Mouse (Mus musculus) cerebellum, adult 2 months (tissue): ENCODE results near the gene Agrp. TPM values are rescaled to one million over a fixed set of nuclear protein-coding genes. Genes with fewer than 3 reads are reported as not detected.
A peak's percentile ranks its signal among the peaks of the same experiment; 100 is the strongest.
"Not testable (repeated sequence)": the region's sequence is repeated elsewhere in the genome, so short reads cannot be mapped to it uniquely, and the experiment has no call there.

Experiments used
- DNase-seq, 2 experiments: peaks; one replicate each; pipeline ENCODE4 v3.0.0; 2021
- H3K27ac ChIP-seq: fragments of 200-500 bp; 2 replicates; pipeline ENCODE4 v1.5.1; 2012; ENCODE audit warnings: low read length, control low read depth, inconsistent platforms; ENCODE audit not compliant: insufficient read depth
- H3K27me3 ChIP-seq: fragments of 200-500 bp; 2 replicates; pipeline ENCODE4 v1.6.1; 2012; ENCODE audit warnings: inconsistent platforms, mild to moderate bottlenecking, low read length, moderate library complexity; ENCODE audit not compliant: control insufficient read depth, insufficient read depth
- H3K4me1 ChIP-seq: fragments of 200-500 bp; 2 replicates; pipeline ENCODE4 v1.6.1; 2011; ENCODE audit warnings: low read length; ENCODE audit not compliant: control insufficient read depth, insufficient read depth
- H3K4me3 ChIP-seq: fragments of 200-500 bp; replicated peaks from 2 replicates; pipeline ENCODE3; 2011; ENCODE audit warnings: mild to moderate bottlenecking, low read depth, low read length, control low read depth; ENCODE audit not compliant: insufficient read depth
- CTCF ChIP-seq: fragments of 200-500 bp; IDR thresholded peaks from 2 replicates; pipeline ENCODE4 v1.5.1; 2011; ENCODE audit warnings: low read depth, mild to moderate bottlenecking, control low read depth, low read length, moderate library complexity, borderline replicate concordance; ENCODE audit not compliant: insufficient read depth
- POLR2A ChIP-seq: fragments of 200-500 bp; IDR thresholded peaks from 2 replicates; pipeline ENCODE4 v1.6.1; 2011; ENCODE audit warnings: low read length, control low read depth, borderline replicate concordance; ENCODE audit not compliant: insufficient read depth
- WGBS: fragments of 180-500 bp; shearing (Covaris S2); methylation state at CpG from one replicate; pipeline ENCODE4 v1.1.7; 2018; 5-methylcytosine and 5-hydroxymethylcytosine counted together
- polyA plus RNA-seq: library from polyadenylated mRNA; depleted of rRNA; stranded (reverse); fragments of >200 nt; gene quantifications from 2 replicates; pipeline ENCODE4 v1.2.3, GENCODE M21; 2012

Gene Agrp
- polyA plus RNA-seq, 1 experiment, result 0.36 TPM

DNA sequence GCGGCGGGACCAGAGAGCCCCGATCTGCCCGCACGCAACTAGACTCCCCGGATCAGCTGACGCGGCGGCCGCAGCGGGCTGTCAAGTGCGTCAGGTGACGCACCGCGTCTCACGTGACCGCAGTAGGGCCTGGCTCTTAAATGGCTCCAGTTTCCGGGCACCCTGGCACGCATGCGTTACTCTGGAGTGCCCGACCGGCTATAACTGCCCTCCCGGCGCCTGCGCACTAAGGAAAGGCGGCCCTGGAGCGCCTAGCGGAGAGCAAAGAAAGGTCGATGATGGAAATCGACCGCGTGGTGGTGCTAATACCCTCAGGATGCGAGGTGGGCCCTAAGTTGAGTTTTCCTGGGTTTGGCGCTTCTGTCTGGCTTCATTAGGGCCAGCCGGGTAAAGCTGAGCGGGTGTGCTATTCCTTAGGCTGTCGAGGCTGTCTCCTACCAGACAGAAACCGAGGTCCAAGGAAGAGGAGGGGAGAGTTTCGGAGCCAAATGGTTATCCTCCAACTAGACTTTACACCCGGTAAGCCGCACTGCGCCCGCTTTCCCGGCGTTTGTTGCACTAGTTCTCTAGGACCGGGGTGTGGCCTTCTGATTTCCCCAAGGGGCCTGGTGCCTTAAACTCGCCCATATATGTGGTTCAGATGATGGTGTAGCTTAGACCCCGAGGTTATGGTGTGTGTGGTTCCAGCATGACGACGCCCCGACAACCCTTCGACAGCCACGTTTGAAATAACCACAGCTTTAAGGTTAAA is 71.1 kb downstream of the Agrp start, which contains the start of gene Atp6v0d1:
Gene Atp6v0d1, minus strand, starts transcription at position 96 of the 751 bp plus-strand sequence.
- Histone ChIP-seq H3K4me3 (peak within 1 kb of the TSS; percentile 76), H3K4me1 (peaks cover 7% of the 10 kb centered on the region), H3K27me3 (no peaks in the 10 kb centered on the region), H3K27ac (peak within 1 kb of the TSS; percentile 37)
- TF ChIP-seq CTCF (peak; percentile 82), POLR2A (peak; percentile 55)
- WGBS, result 2% methylated on average over 51 of the region's 53 CpGs
- DNase-seq, result peak; percentile 99 to 100

GRCm38 (mm10) chr8:105565401-105565881 is 71.8 kb downstream of the Agrp start:
- Histone ChIP-seq H3K4me1 (peaks cover 7% of the 10 kb centered on the region), H3K4me3 (peak overlapping the region; percentile 76), H3K27me3 (no peaks in the 10 kb centered on the region), H3K27ac (peak overlapping the region; percentile 37)
- no peak for DNase-seq
- TF ChIP-seq CTCF (no peak), POLR2A (no peak)
- WGBS, result under 1% methylated on average over 31 of the region's 31 CpGs

- H3K4me3 ChIP-seq, result peak overlapping the region; percentile 76
- not testable (repeated sequence) for H3K27me3 ChIP-seq, DNase-seq, H3K27ac ChIP-seq
- peaks cover 12% of the 10 kb centered on the region for H3K4me1 ChIP-seq
- WGBS, result 45% methylated on average over 9 of the region's 9 CpGs
Observed at GRCm38 (mm10) chr8:105564573-105565229, 72.5 kb downstream of the Agrp start.

GRCm38 (mm10) chr8:105563871-105564270 is 73.3 kb downstream of the Agrp start:
- Histone ChIP-seq H3K4me1 (peaks cover 12% of the 10 kb centered on the region), H3K27ac (no peak overlapping the region), H3K27me3 (no peaks in the 10 kb centered on the region), H3K4me3 (no peak overlapping the region)
- WGBS, result 82% methylated on average over 1 of the region's 1 CpGs
- TF ChIP-seq POLR2A, result no peak
- no peak for TF ChIP-seq CTCF
- no peak for DNase-seq

DNA sequence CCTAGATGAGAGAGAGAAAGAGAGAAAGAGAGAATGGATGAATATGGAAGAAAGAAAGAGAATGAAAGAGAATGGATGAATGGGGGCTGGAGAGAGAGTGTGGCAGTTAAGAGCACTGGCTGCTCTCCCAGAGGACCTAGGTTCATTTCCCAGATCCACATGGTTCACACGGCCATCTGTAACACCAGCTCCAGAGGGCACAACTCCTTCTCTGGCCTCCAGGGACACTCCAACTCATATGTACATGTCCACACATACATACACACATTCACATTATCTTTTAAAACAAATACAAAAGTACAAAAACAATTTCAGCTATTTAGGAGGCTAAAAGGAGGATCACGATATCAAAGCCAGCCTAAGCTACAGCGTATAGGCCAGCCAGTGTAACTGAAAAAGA is 74.3 kb downstream of the Agrp start:
- TF ChIP-seq POLR2A (no peak), CTCF (no peak)
- WGBS, result 53% methylated on average over 3 of the region's 3 CpGs

GRCm38 (mm10) chr8:105555230-105555629 is 82.0 kb downstream of the Agrp start:
- no peaks in the 10 kb centered on the region for H3K27me3 ChIP-seq
- WGBS, result 74% methylated on average over 3 of the region's 3 CpGs
- peaks cover 6% of the 10 kb centered on the region; the same call in 1 of the 2 replicates for H3K4me1 ChIP-seq
- H3K27ac ChIP-seq, result no peak overlapping the region
- no peak for TF ChIP-seq CTCF
- no peak for TF ChIP-seq POLR2A
- no peak for DNase-seq
- no peak overlapping the region for H3K4me3 ChIP-seq

More for the DNA sequence above, 74.3 kb downstream of the Agrp start:
- peaks cover 12% of the 10 kb centered on the region for H3K4me1 ChIP-seq
- no peak for DNase-seq
- no peak overlapping the region for H3K27ac ChIP-seq
- no peak overlapping the region for H3K4me3 ChIP-seq
- H3K27me3 ChIP-seq, result no peaks in the 10 kb centered on the region

- Histone ChIP-seq H3K4me3 (no peak overlapping the region), H3K27me3 (no peaks in the 10 kb centered on the region), H3K27ac (no peak overlapping the region), H3K4me1 (peaks cover 13% of the 10 kb centered on the region)
- DNase-seq, result peak; percentile 72 to 78
- peak; percentile 98 for TF ChIP-seq CTCF
- no peak for TF ChIP-seq POLR2A
Observed at GRCm38 (mm10) chr8:105554087-105554486, 83.1 kb downstream of the Agrp start.

GRCm38 (mm10) chr8:105552824-105553223 is 84.4 kb downstream of the Agrp start:
- no peaks in the 10 kb centered on the region for H3K27me3 ChIP-seq
- peaks cover 13% of the 10 kb centered on the region for H3K4me1 ChIP-seq
- whole genome bisulfite sequencing, result 15% methylated on average over 1 of the region's 1 CpGs
- H3K27ac ChIP-seq, result no peak overlapping the region
- no peak for TF ChIP-seq CTCF
- TF ChIP-seq POLR2A, result no peak
- DNase-seq, result no peak
- no peak overlapping the region for H3K4me3 ChIP-seq
